Mouse (Mus musculus): ENCODE data around the gene Plin2.
A peak's percentile ranks its signal among the peaks of the same experiment; 100 is the strongest.
"Not testable (repeated sequence)": the region's sequence is repeated elsewhere in the genome, so short reads cannot be mapped to it uniquely, and the experiment has no call there.

The Plin2 gene

GRCm38 (mm10) chr4:86632556-86632955, 37.3 kb downstream of the Plin2 start:
- not testable (repeated sequence) for DNase-seq (ENCODE audit: low spot score)

- peak; percentile 16 for DNase-seq (ENCODE audit: low spot score)
These were observed 38.0 kb downstream of the Plin2 start for GRCm38 (mm10) chr4:86631831-86632230.

DNA sequence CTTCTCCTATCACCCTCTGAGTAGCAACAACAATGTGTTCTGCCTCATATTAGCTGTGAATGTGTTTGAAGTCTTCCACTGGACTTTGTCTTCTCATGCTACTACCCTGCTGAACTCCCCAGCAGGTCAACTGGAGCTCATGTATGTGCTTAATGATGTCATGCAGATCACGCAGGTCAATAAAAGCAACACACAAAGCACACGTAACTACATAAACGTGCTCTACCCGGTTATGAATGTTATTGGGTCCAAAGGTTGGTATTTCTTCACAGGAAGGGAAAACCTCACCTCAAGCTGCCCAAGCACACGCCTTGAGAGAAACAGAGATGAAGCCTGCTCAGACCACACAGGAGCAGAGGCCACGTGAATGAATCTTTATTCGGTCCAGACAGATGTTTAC, 43.4 kb downstream of the Plin2 start:
- DNase-seq (ENCODE audit: low spot score), result not testable (repeated sequence)

DNA sequence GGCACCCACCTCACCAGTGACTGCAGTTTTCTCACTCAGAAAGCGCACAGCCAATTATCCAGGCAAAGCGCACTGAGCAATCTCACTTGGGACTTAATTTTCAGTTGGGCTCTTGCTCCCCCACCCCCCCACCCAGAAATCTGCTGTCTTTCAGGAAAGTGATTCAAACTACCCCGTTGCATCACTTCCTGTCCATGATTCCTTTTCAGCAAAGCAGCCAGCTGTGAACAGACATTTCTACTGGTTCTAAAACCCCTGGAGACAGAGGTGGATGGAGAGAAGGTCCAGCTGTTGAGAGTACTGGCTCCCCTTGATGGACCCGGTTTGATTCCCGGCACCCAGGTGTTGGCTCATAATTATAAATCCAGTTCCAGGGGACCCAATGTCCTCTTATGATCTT, 44.4 kb downstream of the Plin2 start:
- DNase-seq (ENCODE audit: low spot score), result no peak

GRCm38 (mm10) chr4:86622532-86622931, 47.3 kb downstream of the Plin2 start:
- not testable (repeated sequence) for DNase-seq (ENCODE audit: low spot score)

DNA sequence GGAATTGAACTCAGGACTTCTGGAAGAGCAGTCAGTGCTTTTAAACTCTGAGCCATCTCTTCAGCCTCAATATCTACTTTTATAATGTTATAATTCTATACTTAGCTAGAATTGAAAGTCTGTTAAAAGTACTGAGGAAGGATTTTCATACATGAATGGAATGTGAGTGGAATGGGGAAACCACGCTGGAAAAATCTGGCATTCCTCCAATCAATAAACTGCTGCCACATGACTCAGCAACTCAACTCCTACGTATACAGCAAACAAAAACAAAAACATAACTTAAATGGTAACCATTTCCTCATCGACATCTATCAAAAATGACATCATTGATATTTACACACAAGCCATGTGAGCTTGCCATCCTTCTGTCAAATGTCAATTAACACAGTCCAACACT, 47.7 kb downstream of the Plin2 start:
- DNase-seq (ENCODE audit: low spot score), result no peak

DNA sequence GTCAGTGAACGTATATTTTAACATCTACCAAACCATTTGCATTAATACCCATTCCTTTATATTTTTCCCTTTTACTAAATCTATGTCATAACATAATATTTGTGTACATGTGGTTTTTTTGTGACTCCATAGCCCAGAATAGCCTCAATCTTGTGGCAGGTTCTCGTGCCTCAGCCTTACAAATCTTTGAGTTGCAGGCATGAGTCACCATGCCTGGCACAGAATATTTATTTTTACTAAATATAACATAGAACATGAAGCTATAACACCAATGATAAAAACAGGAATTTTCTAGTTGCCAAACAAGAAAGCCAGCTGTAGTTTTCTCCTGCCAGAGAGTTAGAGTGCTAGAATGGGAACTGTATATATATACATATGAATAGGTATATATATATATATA, 49.4 kb downstream of the Plin2 start:
- DNase-seq (ENCODE audit: low spot score), result no peak

- no peak for DNase-seq (ENCODE audit: low spot score)
These were observed 57.6 kb downstream of the Plin2 start for GRCm38 (mm10) chr4:86612289-86612620.

DNA sequence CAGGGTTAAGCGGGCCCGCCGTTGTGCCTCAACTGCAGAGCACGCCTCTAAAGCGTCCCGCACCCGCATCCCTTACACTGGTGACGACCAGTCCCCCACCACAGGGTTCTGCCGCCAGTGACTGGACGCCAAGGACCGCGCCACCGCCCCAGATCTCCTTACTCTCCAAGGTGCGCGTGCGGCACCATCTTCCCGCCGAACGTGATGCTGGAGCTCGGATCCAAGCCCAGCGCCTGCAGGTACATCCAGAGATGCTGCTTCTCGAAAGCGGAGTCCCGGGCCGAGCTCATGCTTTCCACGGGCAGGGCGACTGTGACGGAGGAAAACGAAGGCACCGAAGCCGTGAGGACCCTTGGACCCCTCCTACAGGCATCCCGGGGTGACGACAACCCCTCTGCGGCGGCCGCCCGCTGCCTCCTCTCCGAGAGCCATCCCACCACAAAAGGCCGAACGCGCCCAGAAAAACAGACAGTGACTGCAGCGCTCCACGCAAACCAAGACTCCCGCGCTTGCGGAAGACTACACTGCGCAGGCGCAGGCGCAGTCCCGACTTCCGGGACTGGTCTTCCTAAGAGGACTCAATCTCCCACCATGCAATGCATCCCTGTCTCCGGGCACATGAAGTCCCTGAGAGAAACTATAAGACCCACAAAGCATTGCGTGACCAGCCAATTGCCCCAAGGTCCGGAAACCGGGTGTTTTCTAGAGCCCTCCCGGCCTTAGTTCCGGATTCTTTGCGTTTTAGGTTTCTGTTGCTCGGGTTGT, 58.2 kb downstream of the Plin2 start, which contains the start of gene Haus6:
TSS of gene Haus6 (minus strand) at position 532 of the 765 bp plus-strand sequence.
- DNase-seq (ENCODE audit: low spot score), result peak; percentile 92
